ENCODE assay signal across 8 mouse cellular contexts in the genomic region with DNA sequence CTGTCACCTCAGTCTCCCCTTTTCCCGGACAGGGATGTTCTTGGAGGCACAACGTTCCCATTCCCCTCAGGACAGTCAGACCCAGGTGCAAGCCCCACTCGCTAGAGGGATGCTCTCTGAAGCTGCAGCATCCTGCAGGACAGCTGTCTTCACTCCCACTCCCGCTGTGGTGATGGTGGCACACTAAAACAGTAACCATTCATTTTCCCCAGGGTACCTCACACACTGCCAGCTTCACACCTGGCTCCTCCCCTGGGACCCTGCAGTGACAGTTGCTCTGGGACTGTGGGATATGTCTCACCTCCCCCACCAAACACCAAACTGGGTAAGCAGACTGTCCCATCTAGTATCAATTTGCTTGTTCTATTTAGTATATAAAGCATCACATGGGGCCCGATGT. TPM values are rescaled to one million over a fixed set of nuclear protein-coding genes. Genes with fewer than 3 reads are reported as not detected.
DNase-seq lines count a peak whose midpoint lies in the region; ATAC-seq lines count a peak whose summit lies in the region.

No protein-coding gene starts in this region.

- peaks cover 29% of the 10 kb centered on the region for H3K36me3 ChIP-seq in kidney, embryonic 16.5 days (ENCODE audit: insufficient read depth, low read length)
- peaks cover 31% of the 10 kb centered on the region for H3K36me3 ChIP-seq in hindbrain, embryonic 13.5 days
- H3K36me3 ChIP-seq in midbrain, embryonic 16.5 days (ENCODE audit: control insufficient read depth, insufficient read depth, low read length), result peaks cover 4% of the 10 kb centered on the region; the same call in 1 of the 2 replicates

- peak overlapping the region; percentile 73 for H3K4me3 ChIP-seq in kidney, embryonic 16.5 days (ENCODE audit: low read length)
- H3K4me3 ChIP-seq in hindbrain, embryonic 13.5 days, result peak overlapping the region; percentile 58
- peak overlapping the region; percentile 54 for H3K4me3 ChIP-seq in midbrain, embryonic 16.5 days (ENCODE audit: low read depth, low read length)

- 18% methylated on average over 5 of the region's 5 CpGs for WGBS in kidney, embryonic 16.5 days
- 20% methylated on average over 5 of the region's 5 CpGs for WGBS in hindbrain, embryonic 13.5 days
- 27% methylated on average over 5 of the region's 5 CpGs for WGBS in midbrain, embryonic 16.5 days

- 0 out of 2 replicates have a peak overlapping the region, but pooled peaks have one; percentile 76 for H3K27ac ChIP-seq in kidney, embryonic 16.5 days (ENCODE audit: low read length)
- no peak overlapping the region for H3K27ac ChIP-seq in hindbrain, embryonic 13.5 days
- no peak overlapping the region for H3K27ac ChIP-seq in midbrain, embryonic 16.5 days (ENCODE audit: low read length)

- no peak for ATAC-seq in kidney, embryonic 16.5 days (ENCODE audit: low FRiP score, low TSS enrichment)
- no peak for ATAC-seq in hindbrain, embryonic 13.5 days (ENCODE audit: low FRiP score)
- ATAC-seq in midbrain, embryonic 16.5 days, result no peak
- no peak for ATAC-seq in erythroid progenitor cell, adult 5-6 weeks (replicated peaks; ENCODE audit: low FRiP score, poor library complexity, severe bottlenecking)

- H3K27me3 ChIP-seq in kidney, embryonic 16.5 days (ENCODE audit: insufficient read depth, low read length), result no peaks in the 10 kb centered on the region
- H3K27me3 ChIP-seq in hindbrain, embryonic 13.5 days, result no peaks in the 10 kb centered on the region
- H3K27me3 ChIP-seq in midbrain, embryonic 16.5 days (ENCODE audit: control insufficient read depth, insufficient read depth, low read depth, low read length), result no peaks in the 10 kb centered on the region

- peak overlapping the region; percentile 73 for H3K9ac ChIP-seq in kidney, embryonic 16.5 days (replicated peaks; ENCODE audit: low read length)
- peak overlapping the region; percentile 73 for H3K9ac ChIP-seq in hindbrain, embryonic 13.5 days
- H3K9ac ChIP-seq in midbrain, embryonic 16.5 days (ENCODE audit: low read depth, low read length), result no peak overlapping the region

- peaks cover 14% of the 10 kb centered on the region for H3K4me1 ChIP-seq in kidney, embryonic 16.5 days (ENCODE audit: insufficient read depth, low read length)
- H3K4me1 ChIP-seq in hindbrain, embryonic 13.5 days (replicated peaks), result peaks cover 18% of the 10 kb centered on the region
- peaks cover 13% of the 10 kb centered on the region for H3K4me1 ChIP-seq in midbrain, embryonic 16.5 days (ENCODE audit: control insufficient read depth, insufficient read depth, low read length)

- H3K4me2 ChIP-seq in kidney, embryonic 16.5 days (replicated peaks; ENCODE audit: low read depth, low read length), result peak overlapping the region; percentile 60
- H3K4me2 ChIP-seq in hindbrain, embryonic 13.5 days, result peak overlapping the region; percentile 93
- peak overlapping the region; percentile 89 for H3K4me2 ChIP-seq in midbrain, embryonic 16.5 days (ENCODE audit: low read length)

- DNase-seq in kidney, adult 11 months, result no peak
- peak; percentile 13 for DNase-seq in c-Kit-positive CD71-positive TER-119-negative erythroid progenitor cells, embryonic 14.5 days (ENCODE audit: low read depth)
- DNase-seq in layer of hippocampus, adult 9-10 months (ENCODE audit: low spot score), result no peak
- no peak for DNase-seq in adrenal gland, adult 2 months

- H3K9me3 ChIP-seq in kidney, embryonic 16.5 days (ENCODE audit: low read length), result no peaks in the 10 kb centered on the region
- H3K9me3 ChIP-seq in hindbrain, embryonic 13.5 days, result no peaks in the 10 kb centered on the region
- no peaks in the 10 kb centered on the region for H3K9me3 ChIP-seq in midbrain, embryonic 16.5 days (replicated peaks; ENCODE audit: control insufficient read depth, low read length, poor library complexity, severe bottlenecking)

RNA-seq across cellular contexts. Expression of a gene that starts 0.9 kb away (rescaled TPM):
- 105 and 107 TPM in 2 replicates for polyA plus RNA-seq in kidney, embryonic 16.5 days (2015; fragmentation: Nextera tagmentation; extraction: Ambion mirVana)
- polyA plus RNA-seq in hindbrain, embryonic 13.5 days (2015; fragmentation: Nextera tagmentation; extraction: Ambion mirVana), result 24.4 and 28.8 TPM in 2 replicates
- polyA plus RNA-seq in midbrain, embryonic 16.5 days (2015; fragmentation: Nextera tagmentation; extraction: Ambion mirVana), result 19.4 and 20.1 TPM in 2 replicates
- 62.9 and 75.7 TPM in 2 replicates for total RNA-seq in erythroid progenitor cell, adult 5-6 weeks (2015; ENCODE audit: low replicate concordance)
- total RNA-seq in erythroid progenitor cell, adult 5-6 weeks (2017; ENCODE audit: low replicate concordance), result 39.6 and 53.8 TPM in 2 replicates
- total RNA-seq in adrenal gland, adult 2 months (2021), result 10 to 100 TPM in 1 of 2 experiments, 1 to 10 TPM in 1; 8.0 to 17.3 TPM
- 27.3 and 31.0 TPM in 2 replicates for polyA plus RNA-seq in adrenal gland, adult 2 months (2012; rRNA removed)

RNA-seq across cellular contexts. Expression of a gene that starts 6.0 kb away (rescaled TPM):
- 93.1 and 94.3 TPM in 2 replicates for polyA plus RNA-seq in kidney, embryonic 16.5 days (2015; fragmentation: Nextera tagmentation; extraction: Ambion mirVana)
- 69.8 and 70.9 TPM in 2 replicates for polyA plus RNA-seq in hindbrain, embryonic 13.5 days (2015; fragmentation: Nextera tagmentation; extraction: Ambion mirVana)
- polyA plus RNA-seq in midbrain, embryonic 16.5 days (2015; fragmentation: Nextera tagmentation; extraction: Ambion mirVana), result 54.1 and 58.1 TPM in 2 replicates
- 57.3 and 105 TPM in 2 replicates for total RNA-seq in erythroid progenitor cell, adult 5-6 weeks (2015; ENCODE audit: low replicate concordance)
- 59.3 and 81.4 TPM in 2 replicates for total RNA-seq in erythroid progenitor cell, adult 5-6 weeks (2017; ENCODE audit: low replicate concordance)
- total RNA-seq in adrenal gland, adult 2 months (2021), result 100 to 1,000 TPM; 106 to 125 TPM
- polyA plus RNA-seq in adrenal gland, adult 2 months (2012; rRNA removed), result 305 and 306 TPM in 2 replicates

RNA-seq across cellular contexts. Expression of a gene that starts 15.9 kb away (rescaled TPM):
- polyA plus RNA-seq in kidney, embryonic 16.5 days (2015; fragmentation: Nextera tagmentation; extraction: Ambion mirVana), result 0.10 and 0.11 TPM in 2 replicates
- not detected in 2 replicates for polyA plus RNA-seq in hindbrain, embryonic 13.5 days (2015; fragmentation: Nextera tagmentation; extraction: Ambion mirVana)
- not detected in 2 replicates for polyA plus RNA-seq in midbrain, embryonic 16.5 days (2015; fragmentation: Nextera tagmentation; extraction: Ambion mirVana)
- total RNA-seq in erythroid progenitor cell, adult 5-6 weeks (2015; ENCODE audit: low replicate concordance), result 24.3 and 27.0 TPM in 2 replicates
- total RNA-seq in erythroid progenitor cell, adult 5-6 weeks (2017; ENCODE audit: low replicate concordance), result 15.3 and 17.3 TPM in 2 replicates
- under 1 TPM; 0.31 to 0.40 TPM for total RNA-seq in adrenal gland, adult 2 months (2021)
- 0.58 and 0.66 TPM in 2 replicates for polyA plus RNA-seq in adrenal gland, adult 2 months (2012; rRNA removed)

RNA-seq across cellular contexts. Expression of a gene that starts 23.3 kb away (rescaled TPM):
- 0.12 and 0.14 TPM in 2 replicates for polyA plus RNA-seq in kidney, embryonic 16.5 days (2015; fragmentation: Nextera tagmentation; extraction: Ambion mirVana)
- polyA plus RNA-seq in hindbrain, embryonic 13.5 days (2015; fragmentation: Nextera tagmentation; extraction: Ambion mirVana), result 0.08 and 0.18 TPM in 2 replicates
- 0.16 and 0.17 TPM in 2 replicates for polyA plus RNA-seq in midbrain, embryonic 16.5 days (2015; fragmentation: Nextera tagmentation; extraction: Ambion mirVana)
- 1.3 TPM in 1 of 2 replicates, not detected in the other for total RNA-seq in erythroid progenitor cell, adult 5-6 weeks (2015; ENCODE audit: low replicate concordance)
- total RNA-seq in erythroid progenitor cell, adult 5-6 weeks (2017; ENCODE audit: low replicate concordance), result not detected in 2 replicates
- under 1 TPM in 1 of 2 experiments, not detected in 1; 0.24 TPM for total RNA-seq in adrenal gland, adult 2 months (2021)
- polyA plus RNA-seq in adrenal gland, adult 2 months (2012; rRNA removed), result not detected in 2 replicates

RNA-seq across cellular contexts. Expression of a gene that starts 24.5 kb away (rescaled TPM):
- 70.0 and 83.8 TPM in 2 replicates for polyA plus RNA-seq in kidney, embryonic 16.5 days (2015; fragmentation: Nextera tagmentation; extraction: Ambion mirVana)
- 1.1 and 1.7 TPM in 2 replicates for polyA plus RNA-seq in hindbrain, embryonic 13.5 days (2015; fragmentation: Nextera tagmentation; extraction: Ambion mirVana)
- polyA plus RNA-seq in midbrain, embryonic 16.5 days (2015; fragmentation: Nextera tagmentation; extraction: Ambion mirVana), result 0.77 and 1.9 TPM in 2 replicates
- total RNA-seq in erythroid progenitor cell, adult 5-6 weeks (2015; ENCODE audit: low replicate concordance), result 55.5 and 84.3 TPM in 2 replicates
- total RNA-seq in erythroid progenitor cell, adult 5-6 weeks (2017; ENCODE audit: low replicate concordance), result 12.2 and 12.7 TPM in 2 replicates
- total RNA-seq in adrenal gland, adult 2 months (2021), result 1 to 10 TPM in 1 of 2 experiments, under 1 TPM in 1; 0.55 to 1.3 TPM
- polyA plus RNA-seq in adrenal gland, adult 2 months (2012; rRNA removed), result 2.2 TPM in 2 replicates
